Mouse (Mus musculus): ENCODE measurements around the gene Tfap2e.

The Tfap2e gene

DNA sequence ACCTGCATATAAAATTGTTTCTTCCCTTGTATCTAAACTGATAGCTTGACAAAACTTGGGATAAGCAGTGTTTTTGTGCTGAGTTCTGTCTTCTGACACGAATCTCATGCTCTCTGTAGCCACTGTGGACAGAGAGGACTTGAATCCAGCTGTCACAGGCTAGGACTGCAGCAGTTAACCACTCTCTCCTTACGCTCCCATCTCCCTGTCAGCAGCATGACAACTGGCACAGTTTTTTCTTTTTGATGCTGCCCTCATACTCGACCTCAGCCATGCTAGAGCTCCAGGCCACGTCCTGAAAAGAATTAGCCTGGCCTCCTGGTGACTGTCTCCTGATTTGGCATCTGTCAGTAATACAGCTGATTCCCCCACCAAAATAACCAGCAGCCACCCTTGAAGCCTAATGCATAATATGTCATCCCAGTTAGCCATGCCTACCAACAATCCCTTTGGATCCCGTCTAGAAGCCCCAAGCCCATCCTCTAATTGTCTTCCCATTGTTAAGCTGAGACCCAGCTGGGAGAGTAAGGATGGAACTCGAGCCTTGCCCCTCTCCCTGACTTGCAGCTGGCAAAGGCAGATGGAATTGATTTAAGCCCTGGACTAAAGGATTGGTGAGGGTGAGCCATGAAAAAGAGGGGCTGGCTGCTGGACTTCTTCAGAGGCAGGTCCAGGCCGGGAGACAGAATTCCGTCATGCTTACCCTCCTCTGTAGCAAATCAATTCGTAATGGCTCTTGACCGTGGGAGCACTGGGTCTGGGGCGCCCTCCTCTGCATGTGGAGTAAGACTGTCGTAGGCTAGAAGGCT, 29.2 kb downstream of the Tfap2e start:
- in situ Hi-C loops (cut with MboI, MseI) = no loop called here

DNA sequence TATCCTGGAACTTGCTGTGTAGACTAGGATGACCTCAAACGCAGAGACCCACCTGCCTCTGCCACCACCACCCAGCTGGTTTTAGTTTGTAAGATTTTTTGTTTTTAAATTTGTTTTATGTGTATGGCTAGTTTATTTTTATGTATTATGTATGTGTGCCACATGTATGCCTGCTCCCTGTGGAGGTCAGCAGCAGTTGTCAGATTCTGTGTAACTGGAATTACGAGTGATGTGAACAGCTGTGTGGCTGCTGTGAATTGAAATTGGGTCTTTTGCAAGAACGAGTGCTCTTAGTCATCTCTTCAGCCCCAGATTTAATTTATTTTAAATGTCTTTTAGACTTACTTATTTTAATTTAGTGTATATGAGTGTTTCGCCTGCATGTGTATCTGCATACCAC, 39.1 kb downstream of the Tfap2e start:
- in situ Hi-C loops (cut with MboI, MseI) = no loop called here

DNA sequence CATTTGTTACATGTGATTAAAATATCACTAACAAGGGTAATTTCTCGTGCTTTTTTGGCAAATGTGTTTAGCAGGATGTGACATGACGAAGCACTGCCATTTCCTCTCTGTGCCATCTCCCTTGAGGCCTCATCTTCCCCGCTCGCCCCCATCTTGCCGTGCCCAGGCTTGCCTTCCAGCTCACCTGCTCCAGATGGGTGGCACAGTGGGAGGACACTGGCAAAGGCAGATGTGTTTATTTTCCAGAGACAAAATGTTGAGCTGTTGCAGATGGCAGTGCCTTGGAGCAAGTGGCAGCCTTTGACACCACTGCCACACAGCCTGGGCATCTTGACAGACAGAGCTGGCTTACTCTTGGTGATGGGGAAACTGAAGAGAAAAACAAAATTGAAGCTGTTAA, 43.0 kb downstream of the Tfap2e start:
- in situ Hi-C loops (cut with MboI, MseI) = no loop called here

DNA sequence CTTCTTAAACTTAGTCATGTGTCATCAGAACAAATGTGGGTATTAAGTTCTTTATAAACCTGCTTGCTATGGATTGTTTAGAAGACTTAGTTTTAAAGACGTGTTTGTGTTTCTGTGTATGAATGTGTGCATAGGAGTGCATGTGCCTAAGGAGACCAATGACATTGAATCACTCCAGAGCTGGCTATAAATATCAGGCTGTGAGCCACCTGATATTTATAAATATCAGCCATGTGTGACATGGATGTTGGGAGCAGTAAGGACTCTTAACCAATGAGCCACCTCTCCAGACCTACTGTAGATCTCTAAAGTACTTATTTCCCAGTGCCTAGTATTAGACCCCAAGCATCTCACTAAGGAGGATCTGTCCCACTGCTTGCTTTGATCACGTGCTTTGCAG, 46.6 kb downstream of the Tfap2e start:
- in situ Hi-C loops (cut with MboI, MseI) = no loop called here

DNA sequence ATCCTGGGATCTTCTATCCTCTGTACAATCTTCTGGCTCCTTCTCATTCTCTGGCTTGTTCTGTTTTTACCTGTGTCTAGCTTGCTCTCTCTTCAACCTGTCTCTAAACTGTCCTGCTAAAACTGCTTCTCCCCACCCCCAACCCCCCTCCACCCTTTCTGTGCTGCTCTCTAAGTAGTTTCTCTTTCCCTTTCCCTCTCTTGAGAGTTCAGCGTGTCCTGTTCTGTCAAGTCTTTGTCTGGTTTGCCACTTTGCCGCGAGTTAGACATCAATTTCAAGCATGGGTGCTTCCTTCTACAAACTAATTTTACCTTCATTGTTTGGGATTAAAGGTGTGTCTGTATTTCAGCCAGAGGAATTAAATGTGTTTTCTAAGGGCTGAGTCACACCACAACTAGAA, 53.0 kb downstream of the Tfap2e start:
- in situ Hi-C loops (cut with MboI, MseI) = no loop called here

DNA sequence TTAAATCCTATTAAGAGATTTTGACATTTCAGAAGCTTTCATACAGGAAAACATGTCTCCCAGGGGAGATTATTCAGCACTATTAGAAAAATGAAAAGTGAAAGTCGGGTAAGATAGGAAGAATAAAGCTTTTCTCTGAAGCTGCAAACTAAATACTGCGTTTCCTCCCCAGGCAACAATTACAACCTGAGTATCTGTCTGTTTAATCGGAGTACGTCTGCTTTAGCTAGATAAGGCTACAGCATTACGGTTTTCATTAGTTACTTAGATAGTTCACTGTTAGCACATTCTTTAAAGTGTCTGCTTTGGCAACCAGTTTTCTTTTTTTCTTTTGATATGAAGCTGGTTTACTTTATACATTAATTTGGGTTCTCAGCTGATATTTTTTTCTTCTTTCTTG, 53.7 kb downstream of the Tfap2e start:
- in situ Hi-C loops (cut with MboI, MseI) = no loop called here

DNA sequence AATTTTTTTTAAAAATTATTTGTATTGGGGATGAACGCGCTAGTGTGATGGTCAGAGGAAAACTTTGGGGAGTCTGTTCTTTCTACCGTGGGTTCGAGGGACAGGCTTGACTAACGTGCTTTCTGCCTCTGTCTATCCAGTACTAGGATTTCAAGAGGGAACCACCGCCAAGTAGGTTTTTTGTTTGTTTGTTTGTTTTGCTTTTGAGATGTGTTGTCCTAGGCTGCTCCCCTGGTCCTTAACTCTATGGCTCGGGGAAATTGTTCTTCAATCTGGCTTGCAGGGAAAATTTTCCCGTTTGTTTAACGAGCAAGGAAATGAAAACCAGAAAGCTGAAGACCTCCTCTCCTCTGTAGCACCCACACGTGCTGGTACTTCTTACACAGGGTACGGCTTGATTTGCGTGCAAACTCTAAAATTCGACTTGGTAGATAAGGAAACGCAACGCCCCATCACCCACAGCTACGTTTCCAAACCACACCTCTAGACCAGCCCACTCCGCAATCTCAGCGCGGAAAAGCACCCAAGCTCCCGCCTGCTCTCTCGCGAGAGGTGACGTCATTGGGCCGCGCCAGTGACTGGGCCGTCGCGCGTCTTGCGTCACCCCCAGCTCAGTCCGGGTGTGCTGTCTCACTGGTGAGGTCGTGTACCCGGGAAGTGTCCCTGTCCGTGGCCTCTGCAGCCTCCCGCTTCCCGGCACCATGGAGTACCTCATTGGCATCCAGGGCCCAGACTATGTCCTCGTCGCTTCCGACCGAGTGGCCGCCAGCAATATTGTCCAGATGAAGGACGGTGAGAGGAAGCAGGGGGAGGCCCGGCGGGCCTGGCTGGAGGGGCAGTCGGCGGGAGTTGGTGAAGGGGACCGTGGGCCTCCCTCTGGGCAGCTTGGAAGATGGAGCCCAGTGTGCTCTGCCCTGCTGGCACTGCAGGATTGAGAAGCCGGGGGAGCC, 58.7 kb downstream of the Tfap2e start, which contains the start of gene Psmb2:
TSS of gene Psmb2 (plus strand) at position 577 of the 950 bp plus-strand sequence.
- in situ Hi-C loops (cut with MboI, MseI) = loop anchor here (5.0 kb wide), 1 partner anchor 120 kb away; the partner anchor contains the start of gene Clspn

DNA sequence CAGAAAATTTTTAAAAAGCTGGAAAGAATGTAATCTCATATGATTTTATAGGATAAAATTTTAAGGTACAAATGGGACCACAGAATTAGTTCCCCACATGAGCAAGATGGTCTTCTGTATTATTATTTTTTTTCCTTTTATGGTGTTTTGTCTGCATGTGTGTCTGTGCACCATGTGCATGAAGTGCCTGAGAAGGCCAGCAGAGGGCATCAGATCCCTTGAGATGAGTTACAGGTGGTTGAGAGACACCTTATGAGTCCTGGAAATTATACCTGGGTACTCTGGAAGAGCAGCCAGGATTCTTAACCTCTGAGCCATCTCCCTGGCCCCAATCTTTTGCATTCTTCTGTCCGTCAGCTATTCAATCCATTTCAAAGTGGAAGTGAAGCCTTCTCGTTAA, 69.0 kb downstream of the Tfap2e start:
- in situ Hi-C loops (cut with MboI, MseI) = no loop called here

All from T-helper 2 cell (primary cell).